Mouse (Mus musculus): ENCODE results near the gene Rac3. TPM values are rescaled to one million over a fixed set of nuclear protein-coding genes. Genes with fewer than 3 reads are reported as not detected.

The Rac3 gene
- polyA plus RNA-seq, 2 experiments from 2014 or later: not detected

Other genes with a start within 250 kb of the Rac3 start
- gene Mrpl12, start 236.9 kb upstream of the Rac3 start, polyA plus RNA-seq (2017; shearing (Covaris generic)): 10 to 100 TPM; 73.5 to 74.7 TPM
- 10 to 100 TPM in 1 of 2 experiments, 1 to 10 TPM in 1; 9.7 to 12.3 TPM for gene Slc25a10, start 229.6 kb upstream of the Rac3 start, polyA plus RNA-seq (2017; shearing (Covaris generic))
- not detected for gene Gcgr, start 190.8 kb upstream of the Rac3 start, polyA plus RNA-seq (2017; shearing (Covaris generic))
- gene Mcrip1, start 171.7 kb upstream of the Rac3 start, polyA plus RNA-seq (2017; shearing (Covaris generic)): 100 to 1,000 TPM; 121 to 128 TPM
- gene Ppp1r27, start 170.3 kb upstream of the Rac3 start, polyA plus RNA-seq (2017; shearing (Covaris generic)): not detected
- 100 to 1,000 TPM; 140 to 160 TPM for gene P4hb, start 148.2 kb upstream of the Rac3 start, polyA plus RNA-seq (2017; shearing (Covaris generic))
- 100 to 1,000 TPM; 601 to 860 TPM for gene Arhgdia, start 139.8 kb upstream of the Rac3 start, polyA plus RNA-seq (2017; shearing (Covaris generic))
- 10 to 100 TPM; 18.9 to 51.6 TPM for gene Alyref, start 123.1 kb upstream of the Rac3 start, polyA plus RNA-seq (2017; shearing (Covaris generic))
- gene Anapc11, start 123.0 kb upstream of the Rac3 start, polyA plus RNA-seq (2017; shearing (Covaris generic)): 100 to 1,000 TPM; 112 to 117 TPM
- not detected for gene Npb, start 113.0 kb upstream of the Rac3 start, polyA plus RNA-seq (2017; shearing (Covaris generic))
- 100 to 1,000 TPM in 1 of 2 experiments, 10 to 100 TPM in 1; 84.5 to 112 TPM for gene Pcyt2, start 103.5 kb upstream of the Rac3 start, polyA plus RNA-seq (2017; shearing (Covaris generic))
- 10 to 100 TPM; 50.8 to 61.8 TPM for gene Sirt7, start 96.2 kb upstream of the Rac3 start, polyA plus RNA-seq (2017; shearing (Covaris generic))
- gene Mafg, start 87.9 kb upstream of the Rac3 start, polyA plus RNA-seq (2017; shearing (Covaris generic)): 10 to 100 TPM; 10.7 to 14.3 TPM
- under 1 TPM in 1 of 2 experiments, not detected in 1; 0.48 TPM for gene Pycr1, start 77.7 kb upstream of the Rac3 start, polyA plus RNA-seq (2017; shearing (Covaris generic))
- gene Myadml2, start 73.3 kb upstream of the Rac3 start, polyA plus RNA-seq (2017; shearing (Covaris generic)): not detected
- gene Notum, start 60.3 kb upstream of the Rac3 start, polyA plus RNA-seq (2017; shearing (Covaris generic)): not detected
- gene Aspscr1, start 48.5 kb upstream of the Rac3 start, polyA plus RNA-seq (2017; shearing (Covaris generic)): 100 to 1,000 TPM in 1 of 2 experiments, 10 to 100 TPM in 1; 78.1 to 110 TPM
- 100 to 1,000 TPM; 163 to 165 TPM for gene Cenpx, start 7.7 kb upstream of the Rac3 start, polyA plus RNA-seq (2017; shearing (Covaris generic))
- 10 to 100 TPM; 19.7 to 24.1 TPM for gene Lrrc45, start 7.5 kb upstream of the Rac3 start, polyA plus RNA-seq (2017; shearing (Covaris generic))
- gene Dcxr, start 5.8 kb downstream of the Rac3 start, polyA plus RNA-seq (2017; shearing (Covaris generic)): 10 to 100 TPM; 17.0 to 20.9 TPM
- not detected for gene Cbr2, start 10.6 kb downstream of the Rac3 start, polyA plus RNA-seq (2017; shearing (Covaris generic))
- gene Hmga1b, start 41.3 kb downstream of the Rac3 start, polyA plus RNA-seq (2017; shearing (Covaris generic)): 10 to 100 TPM; 35.6 to 69.1 TPM
- 1 to 10 TPM; 3.5 to 4.9 TPM for gene Rfng, start 62.7 kb downstream of the Rac3 start, polyA plus RNA-seq (2017; shearing (Covaris generic))
- gene Gps1, start 62.8 kb downstream of the Rac3 start, polyA plus RNA-seq (2017; shearing (Covaris generic)): 100 to 1,000 TPM; 118 to 137 TPM
- gene Dus1l, start 74.9 kb downstream of the Rac3 start, polyA plus RNA-seq (2017; shearing (Covaris generic)): 10 to 100 TPM; 30.9 to 31.9 TPM
- gene Fasn, start 103.1 kb downstream of the Rac3 start, polyA plus RNA-seq (2017; shearing (Covaris generic)): 10 to 100 TPM; 28.8 to 40.3 TPM
- gene Ccdc57, start 211.4 kb downstream of the Rac3 start, polyA plus RNA-seq (2017; shearing (Covaris generic)): under 1 TPM; 0.41 to 0.46 TPM
- gene Slc16a3, start 227.0 kb downstream of the Rac3 start, polyA plus RNA-seq (2017; shearing (Covaris generic)): 1 to 10 TPM; 3.8 to 4.0 TPM